Mouse (Mus musculus): ENCODE measurements at regions not wholly inside any gene's neighbourhood (a gene's known extent, or its start where the extent isn't known, plus 50 kb on each side); places are given as distances from the start of the nearest gene placed in this dataset. TPM values are rescaled to one million over a fixed set of nuclear protein-coding genes. Genes with fewer than 3 reads are reported as not detected.

- no peak overlapping the region for H3K27ac ChIP-seq (ENCODE audit: low read length)
- ATAC-seq (ENCODE audit: low FRiP score, low TSS enrichment), result no peak
- H3K9me3 ChIP-seq (ENCODE audit: low read length), result no peaks in the 10 kb centered on the region
- no peak overlapping the region for H3K4me2 ChIP-seq (replicated peaks; ENCODE audit: low read depth, low read length)
- H3K4me3 ChIP-seq (ENCODE audit: low read length), result no peak overlapping the region
- H3K9ac ChIP-seq (replicated peaks; ENCODE audit: low read length), result no peak overlapping the region
- no peaks in the 10 kb centered on the region for H3K4me1 ChIP-seq (ENCODE audit: insufficient read depth, low read length)
- WGBS, result 81% methylated on average over 3 of the region's 3 CpGs
- no peaks in the 10 kb centered on the region for H3K36me3 ChIP-seq (ENCODE audit: insufficient read depth, low read length)
- no peaks in the 10 kb centered on the region for H3K27me3 ChIP-seq (ENCODE audit: insufficient read depth, low read length)
These were observed 615.9 kb downstream of the Utrn start for GRCm38 (mm10) chr10:12253274-12253673.

DNA sequence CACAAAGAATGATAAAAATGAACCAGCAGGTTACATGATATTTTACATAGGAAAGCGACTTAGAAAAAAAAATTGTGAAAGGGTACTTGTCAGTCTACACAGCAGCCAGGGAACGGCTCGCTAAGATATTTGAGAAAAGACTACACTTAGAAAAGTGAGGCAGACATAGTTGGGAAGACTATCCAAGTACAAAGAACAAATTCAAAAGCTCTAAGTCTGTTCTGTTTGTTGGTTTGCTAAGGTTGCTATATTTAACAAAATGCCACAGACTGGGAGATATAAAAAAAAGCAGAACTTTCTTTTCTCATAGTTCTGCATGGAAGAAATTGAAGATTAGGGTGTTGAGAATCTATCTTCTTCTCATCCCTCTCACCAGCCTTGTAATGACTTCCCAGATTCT, 583.5 kb downstream of the Utrn start:
- Histone ChIP-seq H3K4me2 (replicated peaks; ENCODE audit: low read depth, low read length) (no peak overlapping the region), H3K9ac (replicated peaks; ENCODE audit: low read length) (no peak overlapping the region), H3K27ac (ENCODE audit: low read length) (no peak overlapping the region), H3K36me3 (ENCODE audit: insufficient read depth, low read length) (no peaks in the 10 kb centered on the region), H3K4me1 (ENCODE audit: insufficient read depth, low read length) (no peaks in the 10 kb centered on the region), H3K4me3 (ENCODE audit: low read length) (no peak overlapping the region), H3K27me3 (ENCODE audit: insufficient read depth, low read length) (no peaks in the 10 kb centered on the region), H3K9me3 (ENCODE audit: low read length) (no peaks in the 10 kb centered on the region)
- no peak for ATAC-seq (ENCODE audit: low FRiP score, low TSS enrichment)
- WGBS, result 87% methylated on average over 3 of the region's 3 CpGs

DNA sequence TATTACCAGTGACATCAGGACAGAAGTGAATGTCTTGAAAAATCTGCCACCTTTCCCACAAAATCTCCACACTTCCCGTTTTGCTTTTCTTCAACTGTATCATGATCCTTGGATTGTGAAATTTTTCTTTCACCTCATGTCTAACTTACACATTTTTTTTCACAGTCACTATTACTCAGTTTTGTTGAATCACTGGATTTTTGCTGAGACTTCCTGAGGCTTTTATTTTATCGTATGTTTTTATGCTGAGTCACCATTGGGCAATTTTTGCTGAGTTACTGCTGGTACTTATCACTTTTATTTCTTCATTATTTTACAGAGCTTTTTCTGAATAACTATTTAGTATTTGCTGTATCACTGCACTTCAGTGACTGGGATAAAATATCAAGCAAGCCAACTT, 570.3 kb downstream of the Utrn start:
- Histone ChIP-seq H3K9me3 (ENCODE audit: low read length) (peaks cover 3% of the 10 kb centered on the region; the same call in 1 of the 2 replicates), H3K27me3 (ENCODE audit: insufficient read depth, low read length) (no peaks in the 10 kb centered on the region), H3K36me3 (ENCODE audit: insufficient read depth, low read length) (no peaks in the 10 kb centered on the region), H3K9ac (replicated peaks; ENCODE audit: low read length) (no peak overlapping the region), H3K27ac (ENCODE audit: low read length) (no peak overlapping the region), H3K4me2 (replicated peaks; ENCODE audit: low read depth, low read length) (no peak overlapping the region), H3K4me1 (ENCODE audit: insufficient read depth, low read length) (no peaks in the 10 kb centered on the region), H3K4me3 (ENCODE audit: low read length) (no peak overlapping the region)
- no peak for ATAC-seq (ENCODE audit: low FRiP score, low TSS enrichment)
- WGBS, result 83% methylated on average over 2 of the region's 2 CpGs

- 83% methylated on average over 4 of the region's 4 CpGs for WGBS
- Histone ChIP-seq H3K27me3 (ENCODE audit: insufficient read depth, low read length) (no peaks in the 10 kb centered on the region), H3K36me3 (ENCODE audit: insufficient read depth, low read length) (no peaks in the 10 kb centered on the region), H3K4me3 (ENCODE audit: low read length) (no peak overlapping the region), H3K9me3 (ENCODE audit: low read length) (peaks cover 3% of the 10 kb centered on the region; the same call in 1 of the 2 replicates), H3K4me1 (ENCODE audit: insufficient read depth, low read length) (no peaks in the 10 kb centered on the region), H3K4me2 (replicated peaks; ENCODE audit: low read depth, low read length) (no peak overlapping the region), H3K27ac (ENCODE audit: low read length) (no peak overlapping the region), H3K9ac (replicated peaks; ENCODE audit: low read length) (no peak overlapping the region)
- ATAC-seq (ENCODE audit: low FRiP score, low TSS enrichment), result no peak
These were observed 566.8 kb downstream of the Utrn start for GRCm38 (mm10) chr10:12302396-12302795.

GRCm38 (mm10) chr10:12320311-12320710, 548.9 kb downstream of the Utrn start:
- Histone ChIP-seq H3K27me3 (ENCODE audit: insufficient read depth, low read length) (no peaks in the 10 kb centered on the region), H3K4me2 (replicated peaks; ENCODE audit: low read depth, low read length) (no peak overlapping the region), H3K36me3 (ENCODE audit: insufficient read depth, low read length) (no peaks in the 10 kb centered on the region), H3K9me3 (ENCODE audit: low read length) (no peaks in the 10 kb centered on the region), H3K27ac (ENCODE audit: low read length) (no peak overlapping the region), H3K4me1 (ENCODE audit: insufficient read depth, low read length) (no peaks in the 10 kb centered on the region), H3K9ac (replicated peaks; ENCODE audit: low read length) (no peak overlapping the region), H3K4me3 (ENCODE audit: low read length) (no peak overlapping the region)
- WGBS, result 66% methylated on average over 2 of the region's 2 CpGs
- no peak for ATAC-seq (ENCODE audit: low FRiP score, low TSS enrichment)

Small RNA genes lying in the stretch of these regions (microRNA-seq; reads per million reads assigned to microRNA genes)
- gene Gm22194, result not detected

Measured in kidney, embryonic 16.5 days (tissue).